Mouse (Mus musculus) inflammation-experienced regulatory T-cells, adult 16 weeks (primary cell): ENCODE measurements around the gene Gje1. TPM values are rescaled to one million over a fixed set of nuclear protein-coding genes. Genes with fewer than 3 reads are reported as not detected.

Experiments used
- polyA plus RNA-seq: library from polyadenylated mRNA; unstranded; fragments of 100-300 nt; shearing (Covaris generic); gene quantifications from one replicate; pipeline ENCODE4 v1.2.1, GENCODE M21; 2017

Gene Gje1
- not detected for polyA plus RNA-seq

GRCm38 (mm10) chr10:14718114-14718513 lies at the start of gene Gje1:
Gje1 (minus strand) TSS chr10:14718214.

GRCm38 (mm10) chr10:14705072-14706066 lies 12.6 kb downstream of the Gje1 start, which contains the start of the genes Vta1 and Nmbr:
Vta1 (minus strand) TSS chr10:14705560.
Nmbr (plus strand) TSS chr10:14705591.

Other genes with a start within 250 kb of the Gje1 start
- not detected for gene Adgrg6, start 172.6 kb downstream of the Gje1 start, polyA plus RNA-seq
- gene Vta1, start 12.7 kb downstream of the Gje1 start, polyA plus RNA-seq: 113 TPM
- gene Nmbr, start 12.6 kb downstream of the Gje1 start, polyA plus RNA-seq: not detected